Mouse (Mus musculus) CD4-positive, CD25-positive, alpha-beta regulatory T cell, adult 4 months (primary cell): ENCODE measurements around the gene Dnaaf1. TPM values are rescaled to one million over a fixed set of nuclear protein-coding genes. Genes with fewer than 3 reads are reported as not detected.

Experiments used
- ATAC-seq: one replicate; pipeline ENCODE4 v1.8.0; 2017
- polyA plus RNA-seq, 2 experiments: library from polyadenylated mRNA; unstranded; fragments of 100-300 nt; shearing (Covaris generic); gene quantifications; one replicate each; pipeline ENCODE4 v1.2.1; 2017

Gene Dnaaf1
- polyA plus RNA-seq, result not detected

GRCm38 (mm10) chr8:119574437-119575365 is at the start of gene Dnaaf1, which contains the start of gene Hsdl1:
TSS of gene Dnaaf1 (plus strand) at chr8:119575235.
TSS of gene Hsdl1 (minus strand) at chr8:119575183.
- ATAC-seq, result peak; percentile 74

- no peak for ATAC-seq
Measured at GRCm38 (mm10) chr8:119528762-119529161, 46.3 kb upstream of the Dnaaf1 start.

- ATAC-seq, result no peak
Measured at GRCm38 (mm10) chr8:119530937-119531336, 44.1 kb upstream of the Dnaaf1 start.

- no peak for ATAC-seq
Measured at GRCm38 (mm10) chr8:119531397-119531796, 43.6 kb upstream of the Dnaaf1 start.

- ATAC-seq, result no peak
Measured at GRCm38 (mm10) chr8:119531973-119532372, 43.1 kb upstream of the Dnaaf1 start.

- ATAC-seq, result no peak
Measured at GRCm38 (mm10) chr8:119544606-119545005, 30.4 kb upstream of the Dnaaf1 start.

GRCm38 (mm10) chr8:119545180-119545579 is 29.9 kb upstream of the Dnaaf1 start:
- ATAC-seq, result peak; percentile 60

GRCm38 (mm10) chr8:119545791-119546190 is 29.2 kb upstream of the Dnaaf1 start:
- peak; percentile 11 for ATAC-seq

GRCm38 (mm10) chr8:119547019-119547691 is 27.9 kb upstream of the Dnaaf1 start:
- ATAC-seq, result peak; percentile 58

- ATAC-seq, result peak; percentile 11
Measured at GRCm38 (mm10) chr8:119548560-119549113, 26.4 kb upstream of the Dnaaf1 start.

GRCm38 (mm10) chr8:119552967-119553366 is 22.1 kb upstream of the Dnaaf1 start:
- ATAC-seq, result no peak

- no peak for ATAC-seq
Measured at GRCm38 (mm10) chr8:119555861-119556260, 19.2 kb upstream of the Dnaaf1 start.

- no peak for ATAC-seq
Measured at GRCm38 (mm10) chr8:119557132-119557531, 17.9 kb upstream of the Dnaaf1 start.

- ATAC-seq, result peak; percentile 71
Measured at GRCm38 (mm10) chr8:119557821-119558602, 17.0 kb upstream of the Dnaaf1 start.

GRCm38 (mm10) chr8:119558603-119559401 is 16.2 kb upstream of the Dnaaf1 start, which contains the start of gene Mbtps1:
TSS of gene Mbtps1 (minus strand) at chr8:119558735.
- ATAC-seq, result peak; percentile 95

GRCm38 (mm10) chr8:119559402-119559720 is 15.7 kb upstream of the Dnaaf1 start:
- no peak for ATAC-seq

GRCm38 (mm10) chr8:119563849-119564251 is 11.2 kb upstream of the Dnaaf1 start:
- no peak for ATAC-seq

- ATAC-seq, result no peak
Measured at GRCm38 (mm10) chr8:119566367-119566766, 8.7 kb upstream of the Dnaaf1 start.

GRCm38 (mm10) chr8:119568251-119568650 is 6.8 kb upstream of the Dnaaf1 start:
- no peak for ATAC-seq

- peak; percentile 38 for ATAC-seq
Measured at GRCm38 (mm10) chr8:119568951-119569350, 6.1 kb upstream of the Dnaaf1 start.

GRCm38 (mm10) chr8:119569881-119570280 is 5.2 kb upstream of the Dnaaf1 start:
- peak; percentile 78 for ATAC-seq

GRCm38 (mm10) chr8:119571135-119571534 is 3.9 kb upstream of the Dnaaf1 start:
- ATAC-seq, result no peak
